Mouse (Mus musculus): ENCODE data around the gene 1700021F07Rik. TPM values are rescaled to one million over a fixed set of nuclear protein-coding genes. Genes with fewer than 3 reads are reported as not detected.

The 1700021F07Rik gene
- total and polyA plus RNA-seq, 3 experiments = not detected

DNA sequence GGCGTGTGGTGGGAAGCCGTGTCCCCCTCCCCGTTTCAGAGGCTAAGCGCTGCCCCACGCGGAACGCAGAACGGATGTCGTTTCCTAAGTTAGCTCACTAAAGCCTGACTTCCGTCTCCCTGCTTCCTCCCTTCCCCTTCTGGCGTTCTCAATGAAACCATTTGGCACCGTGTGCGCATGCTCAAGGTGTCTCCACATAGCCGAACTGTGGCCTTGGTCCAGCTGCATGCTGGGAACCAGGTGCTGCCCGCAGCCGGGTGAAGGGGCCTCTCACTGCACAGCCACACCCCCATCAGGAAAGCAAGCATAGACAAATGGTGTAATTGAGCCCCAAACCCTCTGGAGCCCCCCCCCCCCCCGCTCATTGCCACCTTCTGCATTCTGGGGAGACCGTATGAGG lies 13.0 kb downstream of the 1700021F07Rik start:
- H3K9me3 ChIP-seq (replicated peaks; ENCODE audit: low read length) = no peaks in the 10 kb centered on the region
- no peaks in the 10 kb centered on the region for H3K36me3 ChIP-seq (replicated peaks in 1 of 2; ENCODE audit: control insufficient read depth in 1 of 2, insufficient read depth in 1 of 2, low read length in 1 of 2)
- no peaks in the 10 kb centered on the region for H3K79me2 ChIP-seq (replicated peaks; ENCODE audit: control insufficient read depth, extremely low read depth, insufficient read depth, poor library complexity, severe bottlenecking)
- no peak overlapping the region for H3K9ac ChIP-seq (ENCODE audit: insufficient read depth, low read depth)
- no peak overlapping the region for H3K27ac ChIP-seq (ENCODE audit: insufficient read depth, low read depth)
- no peak for TF ChIP-seq NELFE (IDR thresholded peaks at IDR 0.05; ENCODE audit: low read depth, low read length)
- no peak for TF ChIP-seq TCF12 (IDR thresholded peaks at IDR 0.05; ENCODE audit: low read depth, low read length)
- TF ChIP-seq ETS1 (conservative IDR thresholded peaks at IDR 0.05; ENCODE audit: low read depth, low read length) = no peak
- no peak for TF ChIP-seq POLR2AphosphoS2 (IDR thresholded peaks at IDR 0.05; ENCODE audit: low read depth, low read length)
- TF ChIP-seq ZKSCAN1 (IDR thresholded peaks at IDR 0.05; ENCODE audit: borderline replicate concordance, low read depth, low read length) = no peak
- no peak for TF ChIP-seq MAZ (IDR thresholded peaks at IDR 0.05; ENCODE audit: low read depth, low read length)
- TF ChIP-seq KAT2A (IDR thresholded peaks at IDR 0.05; ENCODE audit: insufficient replicate concordance, low read length) = no peak
- no peak for TF ChIP-seq ZMIZ1 (IDR thresholded peaks at IDR 0.05; ENCODE audit: low read depth, low read length)
- TF ChIP-seq TBP (conservative IDR thresholded peaks at IDR 0.05; ENCODE audit: low read depth, low read length) = no peak
- TF ChIP-seq ZNF384 (IDR thresholded peaks at IDR 0.05; ENCODE audit: low read depth, low read length) = no peak
- no peak for TF ChIP-seq SIN3A (IDR thresholded peaks at IDR 0.05; ENCODE audit: low read length)
- TF ChIP-seq SMC3 (IDR thresholded peaks at IDR 0.05; ENCODE audit: low read depth, low read length) = no peak
- no peak for TF ChIP-seq CHD2 (IDR thresholded peaks at IDR 0.05; ENCODE audit: low read length)
- no peak for TF ChIP-seq NRF1 (IDR thresholded peaks at IDR 0.05; ENCODE audit: low read depth, low read length)
- no peak for TF ChIP-seq RCOR1 (conservative IDR thresholded peaks at IDR 0.05; ENCODE audit: low read depth, low read length)
- no peak for TF ChIP-seq MXI1 (IDR thresholded peaks at IDR 0.05; ENCODE audit: low read depth, low read length)
- no peak for TF ChIP-seq MAX (IDR thresholded peaks at IDR 0.05; ENCODE audit: low read length)
- TF ChIP-seq MEF2A (IDR thresholded peaks at IDR 0.05; ENCODE audit: borderline replicate concordance, low read depth, low read length) = no peak
- TF ChIP-seq CTCF (conservative IDR thresholded peaks at IDR 0.05 in 1 of 2, IDR thresholded peaks at IDR 0.05 in 1 of 2; ENCODE audit: low read depth in 2 of 2, low read length in 2 of 2) = no peak
- DNase-seq (ENCODE audit: extremely low read depth) = no peak
- H3K4me1 ChIP-seq (ENCODE audit: control insufficient read depth in 1 of 2, insufficient read depth in 2 of 2) = peaks cover 0 to 2% of the 10 kb centered on the region in 2 experiments; a peak in 1 of 4 replicates
- dilution Hi-C loops (cut with MboI; ENCODE audit: extremely low pct_ligation_motif_present, extremely low pct_unique_long_range_greater_than_20kb, low sequenced_read_pairs) (no loop called here), in situ Hi-C loops (cut with MboI; ENCODE audit: low pct_ligation_motif_present, low pct_unique_long_range_greater_than_20kb, low sequenced_read_pairs) (no loop called here)
- H3K4me3 ChIP-seq (replicated peaks in 1 of 3; ENCODE audit: low read depth in 2 of 3, low read length in 2 of 3, poor library complexity in 1 of 3) = no peak overlapping the region
- no peak overlapping the region for H3K4me2 ChIP-seq (ENCODE audit: insufficient read depth, low read depth, poor library complexity, severe bottlenecking)
- H3K27me3 ChIP-seq (replicated peaks) = peaks cover 53% of the 10 kb centered on the region

DNA sequence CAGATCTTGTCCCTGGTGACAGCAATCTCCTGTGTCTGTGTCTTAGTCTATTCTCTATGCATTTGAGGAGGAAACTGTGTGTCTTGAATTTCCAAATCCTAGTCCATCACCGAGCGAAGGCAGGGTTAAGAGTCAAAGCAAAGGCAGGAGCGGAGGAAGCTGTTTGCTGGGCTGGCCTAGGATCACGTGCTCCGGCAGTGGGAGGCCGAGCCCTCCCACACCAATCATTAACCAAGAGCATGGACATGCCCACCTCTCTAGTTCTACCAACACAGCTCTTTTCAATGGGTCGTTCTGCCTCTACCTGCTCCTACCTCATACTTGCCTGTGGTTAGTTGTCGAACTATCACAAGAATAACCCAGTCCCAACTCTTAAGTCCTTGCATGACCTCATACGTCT lies 13.5 kb downstream of the 1700021F07Rik start:
- Histone ChIP-seq H3K4me2 (ENCODE audit: insufficient read depth, low read depth, poor library complexity, severe bottlenecking) (no peak overlapping the region), H3K27me3 (replicated peaks) (peaks cover 52% of the 10 kb centered on the region), H3K79me2 (replicated peaks; ENCODE audit: control insufficient read depth, extremely low read depth, insufficient read depth, poor library complexity, severe bottlenecking) (no peaks in the 10 kb centered on the region), H3K4me1 (ENCODE audit: control insufficient read depth in 1 of 2, insufficient read depth in 2 of 2) (peaks cover 0 to 2% of the 10 kb centered on the region in 2 experiments; a peak in 1 of 4 replicates), H3K9ac (ENCODE audit: insufficient read depth, low read depth) (no peak overlapping the region), H3K9me3 (replicated peaks; ENCODE audit: low read length) (no peaks in the 10 kb centered on the region), H3K27ac (ENCODE audit: insufficient read depth, low read depth) (no peak overlapping the region), H3K36me3 (replicated peaks in 1 of 2; ENCODE audit: control insufficient read depth in 1 of 2, insufficient read depth in 1 of 2, low read length in 1 of 2) (no peaks in the 10 kb centered on the region), H3K4me3 (replicated peaks in 1 of 3; ENCODE audit: low read depth in 2 of 3, low read length in 2 of 3, poor library complexity in 1 of 3) (no peak overlapping the region)
- TF ChIP-seq NELFE (IDR thresholded peaks at IDR 0.05; ENCODE audit: low read depth, low read length) (no peak), BHLHE40 (IDR thresholded peaks at IDR 0.05; ENCODE audit: low read depth, low read length) (no peak), SMC3 (IDR thresholded peaks at IDR 0.05; ENCODE audit: low read depth, low read length) (no peak), USF2 (conservative IDR thresholded peaks at IDR 0.05; ENCODE audit: low read depth, low read length) (no peak), ELF1 (IDR thresholded peaks at IDR 0.05; ENCODE audit: low read depth, low read length) (no peak), CHD2 (IDR thresholded peaks at IDR 0.05; ENCODE audit: low read length) (no peak), MXI1 (IDR thresholded peaks at IDR 0.05; ENCODE audit: low read depth, low read length) (no peak), TBP (conservative IDR thresholded peaks at IDR 0.05; ENCODE audit: low read depth, low read length) (no peak), RAD21 (IDR thresholded peaks at IDR 0.05; ENCODE audit: low read depth, low read length) (no peak), JUND (conservative IDR thresholded peaks at IDR 0.05; ENCODE audit: low read depth, low read length) (no peak), MAFK (IDR thresholded peaks at IDR 0.05; ENCODE audit: insufficient replicate concordance, low read length) (no peak)
- dilution Hi-C loops (cut with MboI; ENCODE audit: extremely low pct_ligation_motif_present, extremely low pct_unique_long_range_greater_than_20kb, low sequenced_read_pairs) (no loop called here), in situ Hi-C loops (cut with MboI; ENCODE audit: low pct_ligation_motif_present, low pct_unique_long_range_greater_than_20kb, low sequenced_read_pairs) (no loop called here)
- no peak for DNase-seq (ENCODE audit: extremely low read depth)
